Mouse (Mus musculus): Measurements from ENCODE around the gene Cd24a. TPM values are rescaled to one million over a fixed set of nuclear protein-coding genes. Genes with fewer than 3 reads are reported as not detected.

Gene Cd24a
- polyA plus RNA-seq, 1 experiment from 2014 or later: 165 TPM

DNA sequence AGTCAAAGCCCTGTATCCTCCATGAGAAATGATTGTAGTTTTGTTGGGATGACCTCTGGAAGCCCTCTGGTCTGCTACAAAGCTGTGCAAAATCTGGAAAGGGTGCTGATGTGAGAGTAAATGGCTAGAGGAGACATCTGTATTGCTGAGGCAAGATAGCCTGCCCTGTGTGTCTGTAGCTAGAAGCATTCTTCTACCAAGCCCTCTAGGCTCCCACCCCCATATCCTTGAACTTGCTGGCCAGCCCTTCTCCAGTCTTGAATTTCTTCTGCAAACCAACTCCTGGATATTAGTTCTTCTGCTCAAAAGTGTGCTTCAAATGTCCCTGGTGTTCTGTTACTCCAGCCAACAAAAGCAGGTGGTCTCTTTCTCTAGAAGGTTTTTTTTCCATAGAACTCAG lies 51.8 kb downstream of the Cd24a start:
- ATAC-seq: no peak
- H3K9me3 ChIP-seq (ENCODE audit: control insufficient read depth, low read length): no peaks in the 10 kb centered on the region
- no peak overlapping the region for H3K9ac ChIP-seq (ENCODE audit: low read depth, low read length)
- H3K36me3 ChIP-seq (ENCODE audit: control insufficient read depth, insufficient read depth, low read length): no peaks in the 10 kb centered on the region
- H3K27ac ChIP-seq (ENCODE audit: low read length): no peak overlapping the region
- no peak overlapping the region for H3K4me2 ChIP-seq (ENCODE audit: low read depth, low read length)
- H3K4me1 ChIP-seq (ENCODE audit: control insufficient read depth, insufficient read depth, low read length): no peaks in the 10 kb centered on the region
- H3K4me3 ChIP-seq (ENCODE audit: low read length): no peak overlapping the region
- no peaks in the 10 kb centered on the region for H3K27me3 ChIP-seq (replicated peaks; ENCODE audit: control insufficient read depth, insufficient read depth, low read length)

DNA sequence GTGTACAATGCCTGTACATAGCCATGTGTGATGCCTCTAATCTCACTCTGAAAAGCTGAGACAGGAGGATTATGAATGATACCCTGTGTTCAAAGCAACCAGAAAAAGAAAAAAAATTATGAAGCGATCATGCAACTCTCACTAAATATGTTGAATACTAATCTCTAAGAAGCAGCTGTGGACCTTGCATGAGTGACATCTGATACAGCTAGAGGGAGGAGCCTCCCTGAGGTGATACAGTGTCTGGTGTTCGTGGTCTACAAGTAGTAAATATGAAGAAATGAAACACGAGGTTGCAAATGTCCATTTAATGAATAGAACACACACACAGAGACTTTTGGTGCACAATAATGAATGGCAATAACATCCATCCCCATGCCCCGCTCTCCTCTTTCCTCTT lies 52.5 kb downstream of the Cd24a start:
- Histone ChIP-seq H3K9ac (ENCODE audit: low read depth, low read length) (no peak overlapping the region), H3K4me3 (ENCODE audit: low read length) (no peak overlapping the region), H3K27me3 (replicated peaks; ENCODE audit: control insufficient read depth, insufficient read depth, low read length) (no peaks in the 10 kb centered on the region), H3K9me3 (ENCODE audit: control insufficient read depth, low read length) (no peaks in the 10 kb centered on the region), H3K4me2 (ENCODE audit: low read depth, low read length) (no peak overlapping the region), H3K27ac (ENCODE audit: low read length) (no peak overlapping the region), H3K4me1 (ENCODE audit: control insufficient read depth, insufficient read depth, low read length) (no peaks in the 10 kb centered on the region), H3K36me3 (ENCODE audit: control insufficient read depth, insufficient read depth, low read length) (no peaks in the 10 kb centered on the region)
- ATAC-seq: no peak
- 77% methylated on average over 4 of the region's 4 CpGs for WGBS

GRCm38 (mm10) chr10:43631049-43631448 lies 53.0 kb downstream of the Cd24a start:
- ATAC-seq: no peak
- Histone ChIP-seq H3K4me1 (ENCODE audit: control insufficient read depth, insufficient read depth, low read length) (no peaks in the 10 kb centered on the region), H3K4me3 (ENCODE audit: low read length) (no peak overlapping the region)

GRCm38 (mm10) chr10:43631639-43632354 lies 53.7 kb downstream of the Cd24a start:
- WGBS: 71% methylated on average over 2 of the region's 2 CpGs
- H3K9ac ChIP-seq (ENCODE audit: low read depth, low read length): no peak overlapping the region
- no peak overlapping the region for H3K27ac ChIP-seq (ENCODE audit: low read length)

More at GRCm38 (mm10) chr10:43631049-43631448, 53.0 kb downstream of the Cd24a start:
- no peak overlapping the region for H3K27ac ChIP-seq (ENCODE audit: low read length)
- H3K27me3 ChIP-seq (replicated peaks; ENCODE audit: control insufficient read depth, insufficient read depth, low read length): no peaks in the 10 kb centered on the region
- no peaks in the 10 kb centered on the region for H3K36me3 ChIP-seq (ENCODE audit: control insufficient read depth, insufficient read depth, low read length)
- no peaks in the 10 kb centered on the region for H3K9me3 ChIP-seq (ENCODE audit: control insufficient read depth, low read length)
- H3K9ac ChIP-seq (ENCODE audit: low read depth, low read length): no peak overlapping the region
- no peak overlapping the region for H3K4me2 ChIP-seq (ENCODE audit: low read depth, low read length)

DNA sequence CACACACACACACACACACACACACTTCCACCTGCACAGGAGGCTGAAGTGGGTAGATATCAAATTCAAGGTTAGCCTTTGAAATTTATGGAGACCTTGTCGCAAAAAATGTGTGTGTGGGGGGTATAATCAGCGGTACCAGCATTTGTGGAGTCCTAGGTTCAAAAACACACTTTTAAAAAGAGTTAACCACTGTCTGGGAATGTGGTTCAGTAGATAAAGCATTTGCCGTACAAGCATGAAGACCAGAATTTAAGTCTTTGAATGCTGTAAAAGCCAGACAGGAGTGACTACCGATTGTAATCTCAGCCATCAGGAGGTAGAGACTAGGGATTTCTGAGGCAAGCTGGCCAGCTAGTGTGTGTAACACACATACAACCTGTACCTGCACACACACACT lies 55.0 kb downstream of the Cd24a start:
- Histone ChIP-seq H3K36me3 (ENCODE audit: control insufficient read depth, insufficient read depth, low read length) (no peaks in the 10 kb centered on the region), H3K9ac (ENCODE audit: low read depth, low read length) (no peak overlapping the region), H3K4me1 (ENCODE audit: control insufficient read depth, insufficient read depth, low read length) (no peaks in the 10 kb centered on the region), H3K9me3 (ENCODE audit: control insufficient read depth, low read length) (no peaks in the 10 kb centered on the region), H3K4me3 (ENCODE audit: low read length) (no peak overlapping the region), H3K27me3 (replicated peaks; ENCODE audit: control insufficient read depth, insufficient read depth, low read length) (no peaks in the 10 kb centered on the region), H3K4me2 (ENCODE audit: low read depth, low read length) (no peak overlapping the region), H3K27ac (ENCODE audit: low read length) (no peak overlapping the region)
- 79% methylated on average over 4 of the region's 4 CpGs for WGBS
- ATAC-seq: no peak

More at GRCm38 (mm10) chr10:43631639-43632354, 53.7 kb downstream of the Cd24a start:
- H3K4me1 ChIP-seq (ENCODE audit: control insufficient read depth, insufficient read depth, low read length): no peaks in the 10 kb centered on the region
- H3K9me3 ChIP-seq (ENCODE audit: control insufficient read depth, low read length): no peaks in the 10 kb centered on the region
- no peaks in the 10 kb centered on the region for H3K27me3 ChIP-seq (replicated peaks; ENCODE audit: control insufficient read depth, insufficient read depth, low read length)
- no peak overlapping the region for H3K4me3 ChIP-seq (ENCODE audit: low read length)
- no peak for ATAC-seq
- no peaks in the 10 kb centered on the region for H3K36me3 ChIP-seq (ENCODE audit: control insufficient read depth, insufficient read depth, low read length)
- no peak overlapping the region for H3K4me2 ChIP-seq (ENCODE audit: low read depth, low read length)

Other genes starting within 250 kb of the Cd24a start
- 2.1 and 2.2 TPM in 2 replicates for gene Bend3, start 99.5 kb upstream of the Cd24a start, polyA plus RNA-seq (2015; fragmentation: Nextera tagmentation; extraction: Ambion mirVana)
- 3.8 and 12.6 TPM in 2 replicates for gene Gm9803, start 54.2 kb upstream of the Cd24a start, polyA plus RNA-seq (2015; fragmentation: Nextera tagmentation; extraction: Ambion mirVana)
- 69.6 and 78.8 TPM in 2 replicates for gene 1700021F05Rik, start 37.3 kb upstream of the Cd24a start, polyA plus RNA-seq (2015; fragmentation: Nextera tagmentation; extraction: Ambion mirVana)